Mouse (Mus musculus) lung, adult 2 months (tissue): ENCODE data around the gene Tra2a. TPM values are rescaled to one million over a fixed set of nuclear protein-coding genes. Genes with fewer than 3 reads are reported as not detected.
A peak's percentile ranks its signal among the peaks of the same experiment; 100 is the strongest.

Experiments
- DNase-seq: peaks from one replicate; pipeline ENCODE4 v3.0.0; 2022
- H3K4me1 ChIP-seq: fragments of 200-500 bp; 2 replicates; pipeline ENCODE4 v1.6.1; 2011; ENCODE audit warnings: low read length; ENCODE audit not compliant: control insufficient read depth, insufficient read depth
- H3K4me3 ChIP-seq: fragments of 200-500 bp; replicated peaks from 2 replicates; pipeline ENCODE3; 2011; ENCODE audit warnings: low read depth, mild to moderate bottlenecking, control low read depth, low read length; ENCODE audit errors: extremely low read depth
- CTCF ChIP-seq: fragments of 200-500 bp; IDR thresholded peaks from 2 replicates; pipeline ENCODE4 v1.5.1; 2011; ENCODE audit warnings: mild to moderate bottlenecking, low read length, control low read depth; ENCODE audit not compliant: insufficient read depth
- POLR2A ChIP-seq: fragments of 200-500 bp; IDR thresholded peaks from 2 replicates; pipeline ENCODE4 v1.6.1; 2011; ENCODE audit warnings: low read depth, mild to moderate bottlenecking, control low read depth, low read length, borderline replicate concordance; ENCODE audit errors: extremely low read depth
- WGBS: fragments of 180-500 bp; shearing (Covaris S2); methylation state at CpG from one replicate; pipeline ENCODE4 v1.1.7; 2018; 5-methylcytosine and 5-hydroxymethylcytosine counted together
- polyA plus RNA-seq: library from polyadenylated mRNA; depleted of rRNA; stranded (reverse); fragments of >200 nt; gene quantifications from 2 replicates; pipeline ENCODE4 v1.2.3, GENCODE M21; 2012; rRNA removed

Gene Tra2a
- polyA plus RNA-seq: 30.8 and 41.0 TPM in 2 replicates

DNA sequence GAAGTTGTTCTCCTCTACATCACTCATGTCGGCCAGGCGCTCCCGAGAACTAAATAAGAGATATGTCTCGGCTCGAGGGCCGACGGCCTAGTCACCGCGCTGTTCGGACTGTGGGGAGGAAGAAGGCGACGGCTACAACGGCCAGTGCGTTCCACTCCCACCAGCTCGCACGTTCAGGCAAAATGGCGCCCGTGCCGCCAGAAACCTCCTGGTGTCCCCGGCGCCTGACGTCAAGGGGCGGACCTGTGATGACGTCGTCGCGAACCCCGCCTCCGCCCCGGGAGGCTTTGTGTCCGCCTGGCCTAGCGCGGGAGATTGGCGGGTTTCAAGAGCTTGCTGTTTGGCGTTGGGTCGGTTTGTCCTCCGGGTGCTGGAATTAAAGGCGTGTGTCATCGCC, at the start of gene Tra2a:
Gene Tra2a, minus strand, starts transcription at position 187 of the 397 bp plus-strand sequence.
- no peak for TF ChIP-seq CTCF
- TF ChIP-seq POLR2A: peak; percentile 98
- H3K4me3 ChIP-seq: peak within 1 kb of the TSS; percentile 87
- H3K4me1 ChIP-seq: peaks cover 10% of the 10 kb centered on the region
- DNase-seq: peak; percentile 96
- under 1% methylated on average over 39 of the region's 39 CpGs for WGBS

DNA sequence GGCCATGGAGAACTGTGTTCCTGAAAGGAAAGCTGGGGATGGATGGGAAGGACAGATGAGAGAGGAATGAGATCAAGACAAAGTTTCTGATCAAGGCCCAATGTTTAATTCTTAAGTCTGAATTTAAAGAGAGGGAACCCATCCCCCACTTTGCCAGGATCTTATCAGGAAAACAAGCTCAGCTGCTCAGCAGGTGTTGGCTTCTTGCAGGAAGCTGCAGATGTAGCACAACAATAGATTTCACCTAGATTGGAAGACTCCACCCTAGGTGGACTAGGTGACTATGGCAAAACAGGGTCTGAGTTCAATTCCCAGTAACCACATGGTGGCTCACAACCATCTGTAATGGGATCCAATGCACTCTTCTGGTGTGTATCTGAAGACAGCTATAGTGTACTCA, 34.5 kb upstream of the Tra2a start:
- H3K4me1 ChIP-seq: no peaks in the 10 kb centered on the region
- TF ChIP-seq CTCF: no peak
- TF ChIP-seq POLR2A: no peak
- no peak overlapping the region for H3K4me3 ChIP-seq
- DNase-seq: no peak

- Histone ChIP-seq H3K4me1 (no peaks in the 10 kb centered on the region), H3K4me3 (no peak overlapping the region)
- 83% methylated on average over 1 of the region's 1 CpGs for WGBS
- no peak for DNase-seq
- TF ChIP-seq POLR2A: no peak
- no peak for TF ChIP-seq CTCF
These were observed 18.3 kb upstream of the Tra2a start for GRCm38 (mm10) chr6:49282122-49282521.

DNA sequence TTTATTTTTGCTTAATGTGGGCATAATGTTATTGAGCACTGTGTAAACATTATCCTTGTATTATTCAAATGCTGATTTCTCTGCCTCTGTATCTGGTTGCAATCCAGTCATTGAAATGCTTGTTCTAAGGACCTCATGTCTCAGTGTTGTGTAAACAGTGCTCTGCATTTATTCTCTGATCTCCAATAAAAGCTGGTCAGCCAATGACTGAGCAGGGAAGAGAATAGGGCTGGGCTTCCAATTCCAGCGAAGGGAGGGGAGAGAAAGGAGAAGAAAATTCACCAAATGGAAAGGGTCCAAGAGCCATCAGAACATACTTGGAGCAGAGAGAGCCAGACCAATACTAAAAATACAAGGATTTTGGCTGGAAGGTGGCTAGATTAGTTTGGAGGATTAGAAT, 17.1 kb upstream of the Tra2a start:
- TF ChIP-seq CTCF (no peak), POLR2A (no peak)
- WGBS: 30% methylated on average over 1 of the region's 1 CpGs
- no peak for DNase-seq
- H3K4me3 ChIP-seq: no peak overlapping the region
- no peaks in the 10 kb centered on the region for H3K4me1 ChIP-seq

GRCm38 (mm10) chr6:49275296-49275695, 11.5 kb upstream of the Tra2a start:
- TF ChIP-seq CTCF: no peak
- TF ChIP-seq POLR2A: no peak
- Histone ChIP-seq H3K4me3 (no peak overlapping the region), H3K4me1 (no peaks in the 10 kb centered on the region)
- DNase-seq: no peak
- 87% methylated on average over 7 of the region's 7 CpGs for WGBS

- 56% methylated on average over 9 of the region's 9 CpGs for WGBS
- no peak for TF ChIP-seq POLR2A
- TF ChIP-seq CTCF: no peak
- H3K4me3 ChIP-seq: no peak overlapping the region
- no peak for DNase-seq
- no peaks in the 10 kb centered on the region for H3K4me1 ChIP-seq
These were observed 10.7 kb upstream of the Tra2a start for GRCm38 (mm10) chr6:49274416-49275091.

DNA sequence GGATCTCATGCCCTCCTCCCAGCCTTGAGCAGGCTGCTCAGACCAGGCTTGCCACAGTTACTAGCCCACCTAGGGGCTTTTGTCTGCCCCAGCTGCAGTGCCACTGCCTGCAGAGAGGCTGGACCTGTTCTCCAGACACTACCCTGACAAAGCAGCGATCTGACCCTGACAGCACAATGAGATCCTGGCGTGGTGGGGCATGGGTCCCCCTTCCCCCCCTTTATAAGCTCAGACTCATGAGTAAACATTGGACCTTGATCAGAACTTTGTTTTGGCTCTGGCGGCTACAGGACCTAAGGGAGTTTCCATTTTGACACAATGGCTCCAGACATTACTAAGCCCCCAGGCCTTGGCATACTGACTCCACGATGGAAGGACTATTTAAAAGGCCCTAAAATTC, 10.1 kb upstream of the Tra2a start:
- Histone ChIP-seq H3K4me1 (no peaks in the 10 kb centered on the region), H3K4me3 (no peak overlapping the region)
- TF ChIP-seq CTCF: no peak
- no peak for TF ChIP-seq POLR2A
- 31% methylated on average over 4 of the region's 4 CpGs for WGBS
- no peak for DNase-seq

- TF ChIP-seq CTCF: no peak
- no peak for TF ChIP-seq POLR2A
- H3K4me3 ChIP-seq: no peak overlapping the region
- no peaks in the 10 kb centered on the region for H3K4me1 ChIP-seq
- WGBS: 84% methylated on average over 2 of the region's 2 CpGs
- no peak for DNase-seq
These were observed 9.0 kb upstream of the Tra2a start for GRCm38 (mm10) chr6:49272863-49273262.

- no peak for TF ChIP-seq CTCF
- H3K4me3 ChIP-seq: no peak overlapping the region
- H3K4me1 ChIP-seq: no peaks in the 10 kb centered on the region
- WGBS: 75% methylated on average over 6 of the region's 6 CpGs
- DNase-seq: no peak
These were observed 8.0 kb upstream of the Tra2a start for GRCm38 (mm10) chr6:49271815-49272214.

GRCm38 (mm10) chr6:49269923-49270322, 6.1 kb upstream of the Tra2a start:
- no peak for DNase-seq
- Histone ChIP-seq H3K4me1 (no peaks in the 10 kb centered on the region), H3K4me3 (no peak overlapping the region)
- TF ChIP-seq CTCF (no peak), POLR2A (no peak)
- WGBS: 39% methylated on average over 11 of the region's 11 CpGs
